Mouse (Mus musculus): ENCODE results near the gene Ift172. TPM values are rescaled to one million over a fixed set of nuclear protein-coding genes. Genes with fewer than 3 reads are reported as not detected.

Ift172 gene
- polyA plus RNA-seq, 1 experiment = 0.30 TPM

DNA sequence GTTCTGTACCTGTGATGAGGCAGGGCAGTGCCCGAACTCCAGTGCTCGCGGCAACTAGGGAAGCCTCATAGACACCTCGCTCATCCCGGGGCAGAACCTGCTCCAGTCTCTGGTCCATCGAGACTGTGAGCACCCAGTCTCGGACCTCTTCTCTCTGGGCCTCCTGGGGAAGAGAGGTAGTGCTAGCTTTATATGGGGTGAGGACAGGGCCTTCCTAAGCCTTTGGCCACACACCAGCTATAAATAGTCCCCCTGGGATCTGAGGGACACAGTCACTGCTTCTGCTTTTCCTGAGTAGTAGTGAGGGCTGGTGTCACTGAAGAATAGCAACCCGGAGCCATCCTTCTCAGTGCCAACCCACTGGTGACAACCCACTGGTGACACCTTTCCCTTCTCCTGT is 37.1 kb downstream of the Ift172 start:
- Histone ChIP-seq H3K36me3 (ENCODE audit: control insufficient read depth) (peaks cover 59% of the 10 kb centered on the region), H3K9me3 (ENCODE audit: control insufficient read depth, low read length) (no peaks in the 10 kb centered on the region), H3K4me3 (replicated peaks) (no peak overlapping the region), H3K4me1 (ENCODE audit: control insufficient read depth) (peaks cover 21% of the 10 kb centered on the region), H3K27me3 (ENCODE audit: control insufficient read depth) (no peaks in the 10 kb centered on the region)
- no peak for TF ChIP-seq GATA1 (IDR thresholded peaks at IDR 0.05; ENCODE audit: low read length)

- no peak overlapping the region for H3K4me3 ChIP-seq (replicated peaks)
- peaks cover 21% of the 10 kb centered on the region for H3K4me1 ChIP-seq (ENCODE audit: control insufficient read depth)
- peaks cover 67% of the 10 kb centered on the region for H3K36me3 ChIP-seq (ENCODE audit: control insufficient read depth)
- TF ChIP-seq GATA1 (IDR thresholded peaks at IDR 0.05; ENCODE audit: low read length) (no peak), TAL1 (IDR thresholded peaks at IDR 0.05; ENCODE audit: low read length) (no peak)
- H3K27me3 ChIP-seq (ENCODE audit: control insufficient read depth) = no peaks in the 10 kb centered on the region
- no peaks in the 10 kb centered on the region for H3K9me3 ChIP-seq (ENCODE audit: control insufficient read depth, low read length)
These were observed 37.9 kb downstream of the Ift172 start for GRCm38 (mm10) chr5:31252795-31253545.

DNA sequence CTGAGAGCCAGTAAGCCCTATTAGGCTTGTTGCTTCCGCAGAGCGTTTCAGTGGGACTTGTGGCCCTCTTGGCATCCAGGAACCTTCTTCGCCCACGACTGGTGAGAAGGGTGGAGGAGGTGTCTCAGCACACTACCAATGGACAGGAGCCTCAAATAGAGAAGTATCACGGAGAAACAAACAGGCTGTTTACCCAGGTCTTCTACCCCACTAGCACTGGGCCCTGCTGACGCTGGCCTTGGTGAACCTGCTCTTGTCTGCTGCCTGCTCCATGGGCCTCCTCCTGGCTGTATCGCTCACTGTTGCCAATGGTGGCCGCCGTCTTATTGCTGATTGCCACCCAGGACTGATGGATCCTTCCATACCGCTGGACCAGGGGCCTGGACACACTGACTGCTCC is 38.8 kb downstream of the Ift172 start:
- peaks cover 75% of the 10 kb centered on the region for H3K36me3 ChIP-seq (ENCODE audit: control insufficient read depth)
- TF ChIP-seq TAL1 (IDR thresholded peaks at IDR 0.05; ENCODE audit: low read length) (no peak), GATA1 (IDR thresholded peaks at IDR 0.05; ENCODE audit: low read length) (no peak)
- H3K4me3 ChIP-seq (replicated peaks) = peak overlapping the region; percentile 64
- peaks cover 21% of the 10 kb centered on the region for H3K4me1 ChIP-seq (ENCODE audit: control insufficient read depth)
- no peaks in the 10 kb centered on the region for H3K27me3 ChIP-seq (ENCODE audit: control insufficient read depth)
- no peaks in the 10 kb centered on the region for H3K9me3 ChIP-seq (ENCODE audit: control insufficient read depth, low read length)

DNA sequence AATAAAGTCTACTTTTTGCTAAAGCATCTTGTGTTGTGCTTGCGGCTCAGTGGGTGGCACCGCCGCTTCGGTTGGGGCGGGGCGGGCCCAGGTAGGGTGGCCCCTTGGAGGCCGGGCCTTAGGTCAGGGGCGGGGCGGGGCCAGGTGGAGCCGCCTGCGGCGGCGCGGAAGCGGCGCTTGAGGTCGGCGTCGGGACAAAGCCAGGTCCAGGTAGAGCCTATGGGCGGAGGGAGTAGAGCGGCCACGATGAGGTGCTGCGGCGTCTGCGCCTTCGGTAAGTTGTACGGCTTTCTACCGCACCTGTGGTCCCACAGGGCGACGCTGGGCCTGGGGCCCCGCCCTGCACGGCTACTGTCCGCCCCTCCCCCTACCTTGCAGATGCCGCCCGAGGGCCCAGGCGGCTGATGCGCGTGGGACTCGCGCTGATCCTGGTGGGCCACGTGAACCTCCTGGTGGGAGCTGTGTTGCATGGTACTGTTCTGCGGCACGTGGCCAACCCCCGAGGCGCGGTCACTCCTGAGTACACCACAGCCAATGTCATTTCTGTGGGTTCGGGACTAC is 39.3 kb downstream of the Ift172 start, which contains the start of gene Krtcap3:
Gene Krtcap3, plus strand, starts transcription at position 151 of the 561 bp plus-strand sequence.
- H3K4me3 ChIP-seq (replicated peaks) = peak within 1 kb of the TSS; percentile 64
- peaks cover 21% of the 10 kb centered on the region for H3K4me1 ChIP-seq (ENCODE audit: control insufficient read depth)
- H3K9me3 ChIP-seq (ENCODE audit: control insufficient read depth, low read length) = no peaks in the 10 kb centered on the region
- H3K27me3 ChIP-seq (ENCODE audit: control insufficient read depth) = no peaks in the 10 kb centered on the region
- no peak for TF ChIP-seq TAL1 (IDR thresholded peaks at IDR 0.05; ENCODE audit: low read length)
- no peak for TF ChIP-seq GATA1 (IDR thresholded peaks at IDR 0.05; ENCODE audit: low read length)
- H3K36me3 ChIP-seq (ENCODE audit: control insufficient read depth) = peaks cover 80% of the 10 kb centered on the region

GRCm38 (mm10) chr5:31250716-31251115 is 40.2 kb downstream of the Ift172 start:
- no peak for TF ChIP-seq GATA1 (IDR thresholded peaks at IDR 0.05; ENCODE audit: low read length)
- no peak for TF ChIP-seq TAL1 (IDR thresholded peaks at IDR 0.05; ENCODE audit: low read length)
- Histone ChIP-seq H3K36me3 (ENCODE audit: control insufficient read depth) (peaks cover 89% of the 10 kb centered on the region), H3K9me3 (ENCODE audit: control insufficient read depth, low read length) (no peaks in the 10 kb centered on the region), H3K27me3 (ENCODE audit: control insufficient read depth) (no peaks in the 10 kb centered on the region), H3K4me3 (replicated peaks) (no peak overlapping the region), H3K4me1 (ENCODE audit: control insufficient read depth) (peaks cover 21% of the 10 kb centered on the region)

- Histone ChIP-seq H3K27me3 (ENCODE audit: control insufficient read depth) (peaks cover under 1% of the 10 kb centered on the region; the same call in 1 of the 2 replicates), H3K4me3 (replicated peaks) (peak overlapping the region; percentile 94), H3K36me3 (ENCODE audit: control insufficient read depth) (peaks cover 37% of the 10 kb centered on the region), H3K4me1 (ENCODE audit: control insufficient read depth) (peaks cover 29% of the 10 kb centered on the region), H3K9me3 (ENCODE audit: control insufficient read depth, low read length) (no peaks in the 10 kb centered on the region)
- TF ChIP-seq GATA1 (IDR thresholded peaks at IDR 0.05; ENCODE audit: low read length) = no peak
- no peak for TF ChIP-seq TAL1 (IDR thresholded peaks at IDR 0.05; ENCODE audit: low read length)
These were observed 48.7 kb downstream of the Ift172 start for GRCm38 (mm10) chr5:31242191-31242590.

DNA sequence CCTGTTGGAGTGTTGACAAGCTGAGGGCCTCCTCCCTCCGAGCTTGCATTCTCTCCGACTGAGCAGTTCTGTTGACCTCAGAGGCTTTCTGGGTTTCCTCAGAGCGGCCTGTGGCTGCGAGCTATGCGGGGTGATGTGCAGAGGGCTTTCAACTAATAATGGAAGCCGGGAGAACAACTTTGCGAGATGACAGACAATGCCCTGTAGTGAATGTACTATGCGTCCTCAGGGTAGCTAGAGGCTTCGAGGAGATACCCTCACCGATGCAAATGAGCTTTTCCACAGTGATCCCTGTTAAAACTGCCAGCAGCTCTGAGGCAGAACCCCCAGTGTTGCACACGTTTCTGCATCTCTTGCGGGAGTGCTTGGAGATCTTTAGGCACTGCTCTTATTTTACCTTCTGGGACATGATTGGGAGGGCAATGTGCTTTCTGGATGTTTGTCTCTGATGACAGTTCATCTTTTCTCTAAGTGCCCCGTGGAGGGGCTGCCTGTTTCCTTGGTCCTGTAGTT is 49.3 kb downstream of the Ift172 start:
- H3K4me3 ChIP-seq (replicated peaks) = peak overlapping the region; percentile 94
- peaks cover 31% of the 10 kb centered on the region for H3K36me3 ChIP-seq (ENCODE audit: control insufficient read depth)
- TF ChIP-seq GATA1 (IDR thresholded peaks at IDR 0.05; ENCODE audit: low read length) (no peak), TAL1 (IDR thresholded peaks at IDR 0.05; ENCODE audit: low read length) (no peak)
- H3K4me1 ChIP-seq (ENCODE audit: control insufficient read depth) = peaks cover 29% of the 10 kb centered on the region
- peaks cover 2% of the 10 kb centered on the region; the same call in 1 of the 2 replicates for H3K27me3 ChIP-seq (ENCODE audit: control insufficient read depth)
- no peaks in the 10 kb centered on the region for H3K9me3 ChIP-seq (ENCODE audit: control insufficient read depth, low read length)

DNA sequence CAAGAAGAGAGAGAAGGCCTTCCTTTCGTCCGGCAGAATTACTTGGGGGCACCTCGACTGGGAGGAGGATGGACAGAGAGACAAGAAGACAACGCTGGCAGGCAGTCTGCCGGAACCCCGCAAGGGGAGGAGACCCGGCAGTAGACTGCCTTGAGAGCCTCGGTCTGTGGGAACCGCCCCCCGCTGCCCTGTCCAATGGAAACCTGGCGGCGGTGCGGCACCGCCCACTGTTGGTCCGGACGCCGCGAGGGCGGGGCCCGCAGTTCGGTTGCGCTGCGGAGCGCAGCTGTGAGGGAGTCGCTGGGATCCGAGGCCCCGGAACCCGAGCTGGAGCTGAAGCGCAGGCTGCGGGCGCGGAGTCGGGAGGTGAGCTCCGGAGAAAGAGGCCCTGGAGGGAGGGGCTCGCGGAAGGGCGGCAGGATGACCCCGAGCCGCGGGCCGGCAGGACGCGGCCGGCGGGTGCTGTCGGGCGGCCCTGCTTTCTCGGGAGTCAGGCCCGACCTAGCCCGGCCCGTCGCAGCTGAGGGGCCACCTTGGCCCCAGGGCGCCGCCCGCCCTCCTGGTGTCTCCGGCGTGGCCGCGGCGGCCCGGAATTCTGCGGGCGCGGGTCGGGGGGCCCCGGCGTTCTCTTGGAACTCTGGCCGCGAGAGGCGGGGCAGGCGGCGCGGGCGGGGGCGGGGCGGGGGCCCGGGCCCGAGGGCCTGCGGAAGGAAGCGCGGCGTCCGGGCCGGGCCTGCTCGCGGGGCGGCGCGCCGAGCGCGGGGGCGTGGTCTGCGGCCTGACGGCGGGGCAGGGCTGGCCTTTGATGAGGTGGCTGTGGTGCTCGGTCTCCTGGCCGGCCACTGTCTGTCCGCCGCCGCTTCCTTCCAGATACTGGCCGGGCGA is 50.0 kb downstream of the Ift172 start, which contains the start of the genes Nrbp1 and Gm9970:
Gene Nrbp1, plus strand, starts transcription at position 228 of the 885 bp plus-strand sequence.
Gene Gm9970, minus strand, starts transcription at position 596 of the 885 bp plus-strand sequence.
- Histone ChIP-seq H3K4me1 (ENCODE audit: control insufficient read depth) (peaks cover 29% of the 10 kb centered on the region), H3K4me3 (replicated peaks) (peak within 1 kb of the TSS; percentile 94), H3K36me3 (ENCODE audit: control insufficient read depth) (peaks cover 24% of the 10 kb centered on the region), H3K27me3 (ENCODE audit: control insufficient read depth) (peaks cover 5% of the 10 kb centered on the region), H3K9me3 (ENCODE audit: control insufficient read depth, low read length) (no peaks in the 10 kb centered on the region)
- TF ChIP-seq TAL1 (IDR thresholded peaks at IDR 0.05; ENCODE audit: low read length) (no peak), GATA1 (IDR thresholded peaks at IDR 0.05; ENCODE audit: low read length) (no peak)

Measured in erythroblast, embryonic 14.5 days (primary cell).